Mouse (Mus musculus) midbrain, postnatal 0 days (tissue): ENCODE data around the gene Nktr. TPM values are rescaled to one million over a fixed set of nuclear protein-coding genes. Genes with fewer than 3 reads are reported as not detected.

Source experiments
- ATAC-seq: fragments of 200-750 bp; cut with Nextera tagmentation; 2 replicates; pipeline ENCODE4 v1.8.0; 2017; ENCODE audit warnings: moderate number of reproducible peaks, mild to moderate bottlenecking, moderate TSS enrichment, moderate library complexity; ENCODE audit not compliant: low FRiP score
- DNase-seq: peaks from one replicate; pipeline ENCODE4 v3.0.0-alpha.2; 2015; ENCODE audit warnings: low spot score
- H3K27ac ChIP-seq: fragments of 300-500 bp; sonication (generic); 2 replicates; pipeline ENCODE4 v1.5.1; 2014; ENCODE audit warnings: low read depth, mild to moderate bottlenecking, low read length, mixed read lengths
- H3K27me3 ChIP-seq: fragments of 300-500 bp; sonication (generic); 2 replicates; pipeline ENCODE4 v1.6.1; 2014; ENCODE audit warnings: low read length, control low read depth, mixed read lengths; ENCODE audit not compliant: insufficient read depth
- H3K36me3 ChIP-seq: fragments of 300-500 bp; sonication (generic); 2 replicates; pipeline ENCODE4 v1.6.1; 2014; ENCODE audit warnings: low read length, control low read depth, mixed read lengths; ENCODE audit not compliant: insufficient read depth
- H3K4me1 ChIP-seq: fragments of 300-500 bp; sonication (generic); 2 replicates; pipeline ENCODE4 v1.6.1; 2014; ENCODE audit warnings: mild to moderate bottlenecking, control low read depth, antibody characterized with exemption, low read length, mixed read lengths; ENCODE audit not compliant: insufficient read depth
- H3K4me2 ChIP-seq: fragments of 300-500 bp; sonication (generic); 2 replicates; pipeline ENCODE4 v1.6.1; 2014; ENCODE audit warnings: low read depth, mild to moderate bottlenecking, low read length, mixed read lengths; ENCODE audit not compliant: poor library complexity, severe bottlenecking
- H3K4me3 ChIP-seq: fragments of 300-500 bp; sonication (generic); 2 replicates; pipeline ENCODE4 v1.5.1; 2014; ENCODE audit warnings: low read depth, mild to moderate bottlenecking, low read length, moderate library complexity
- H3K9ac ChIP-seq: fragments of 300-500 bp; sonication (generic); replicated peaks from 2 replicates; pipeline ENCODE4 v1.6.1; 2014; ENCODE audit warnings: mild to moderate bottlenecking, low read length, moderate library complexity, mixed read lengths; ENCODE audit not compliant: poor library complexity, severe bottlenecking
- H3K9me3 ChIP-seq: fragments of 300-500 bp; sonication (generic); 2 replicates; pipeline ENCODE4 v1.6.1; 2016; ENCODE audit warnings: low read length, control low read depth
- CTCF ChIP-seq: IDR thresholded peaks from 2 replicates; pipeline ENCODE4 v1.5.1; 2016; ENCODE audit warnings: antibody characterized with exemption, mild to moderate bottlenecking
- WGBS: fragments of 180-500 bp; shearing (Covaris S2); extraction: QIAGEN DNeasy Blood & Tissue Kit; methylation state at CpG from one replicate; pipeline ENCODE4 v1.1.7; 2014; 5-methylcytosine and 5-hydroxymethylcytosine counted together
- polyA plus RNA-seq: library from polyadenylated mRNA; unstranded; fragments of >200 nt; fragmentation: Nextera tagmentation; extraction: Ambion mirVana; gene quantifications from 2 replicates; pipeline ENCODE4 v1.2.1, GENCODE M21; 2015
- total RNA-seq: library from RNA; depleted of rRNA; stranded (reverse); fragments of >200 nt; gene quantifications from 2 replicates; pipeline ENCODE4 v1.2.3, GENCODE M21; 2014

Gene Nktr
- total and polyA plus RNA-seq, 2 experiments from 2014 or later, result 50.7 to 71.4 TPM

DNA sequence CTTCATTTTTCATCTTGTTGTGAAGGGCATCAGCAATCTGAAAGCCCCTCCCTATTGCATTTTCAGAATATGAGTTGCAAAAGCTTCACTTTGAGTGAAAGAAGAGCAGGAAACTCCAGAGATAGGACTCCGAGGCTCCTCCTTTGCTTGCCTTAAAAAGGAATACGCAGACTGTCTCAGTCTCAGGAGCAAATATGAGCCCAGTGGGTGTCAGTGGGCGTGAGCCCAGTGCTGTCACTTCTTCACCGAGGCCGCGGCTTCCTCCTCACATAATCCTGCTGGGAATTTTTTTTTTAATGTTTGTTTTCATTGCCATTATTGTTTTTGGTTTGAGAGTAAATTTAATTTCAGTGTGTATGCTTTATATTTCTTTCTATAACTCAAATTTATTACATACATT, 21.5 kb downstream of the Nktr start:
- Histone ChIP-seq H3K4me2 (no peak overlapping the region), H3K4me1 (no peaks in the 10 kb centered on the region), H3K27me3 (no peaks in the 10 kb centered on the region), H3K9me3 (no peaks in the 10 kb centered on the region), H3K27ac (no peak overlapping the region), H3K36me3 (peaks cover 29% of the 10 kb centered on the region), H3K9ac (no peak overlapping the region), H3K4me3 (no peak overlapping the region)
- no peak for TF ChIP-seq CTCF
- WGBS, result 86% methylated on average over 6 of the region's 6 CpGs
- DNase-seq, result no peak
- no peak for ATAC-seq

DNA sequence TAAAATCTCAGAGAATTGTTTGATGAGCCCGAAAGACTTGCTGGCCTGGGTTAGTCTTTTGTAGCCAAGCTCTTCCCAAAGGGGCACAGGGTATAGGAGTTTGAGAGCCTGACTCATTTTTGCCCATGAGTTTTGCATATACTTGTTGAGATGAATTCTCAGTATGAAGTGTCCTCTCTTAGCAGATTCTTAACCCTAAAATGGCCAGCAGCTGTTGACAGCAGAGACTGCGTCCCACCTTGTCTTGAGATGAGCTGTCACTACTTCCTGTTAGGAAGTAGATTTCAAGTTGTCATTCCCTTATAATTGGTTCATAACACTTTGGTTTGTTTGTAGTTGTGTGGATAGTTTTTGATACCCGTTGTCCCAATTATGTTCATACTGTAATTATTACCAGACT, 22.2 kb downstream of the Nktr start:
- Histone ChIP-seq H3K27me3 (no peaks in the 10 kb centered on the region), H3K36me3 (peaks cover 34% of the 10 kb centered on the region), H3K9ac (no peak overlapping the region), H3K4me2 (no peak overlapping the region), H3K4me3 (no peak overlapping the region), H3K9me3 (no peaks in the 10 kb centered on the region), H3K27ac (no peak overlapping the region), H3K4me1 (no peaks in the 10 kb centered on the region)
- no peak for TF ChIP-seq CTCF
- ATAC-seq (no peak), DNase-seq (no peak)
- 95% methylated on average over 3 of the region's 3 CpGs for WGBS

DNA sequence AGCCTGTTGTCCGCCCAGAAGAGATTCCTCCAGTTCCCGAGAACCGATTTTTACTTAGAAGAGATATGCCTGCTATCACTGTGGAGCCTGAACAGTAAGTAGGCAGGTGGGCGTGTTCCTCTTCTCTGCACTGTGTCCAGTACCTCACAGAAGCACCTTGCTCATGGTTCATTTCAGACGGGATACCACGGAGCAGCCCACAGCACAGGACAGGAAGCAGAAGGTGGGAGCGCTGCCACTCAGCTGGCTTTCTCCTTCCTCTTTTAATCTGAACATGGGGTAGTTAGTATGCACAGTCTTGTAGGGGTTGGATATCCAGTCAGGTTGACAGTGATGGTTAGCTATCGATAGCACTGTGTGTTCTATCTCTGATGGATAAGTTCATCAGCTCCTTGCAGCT, 25.1 kb downstream of the Nktr start:
- DNase-seq (no peak), ATAC-seq (no peak)
- Histone ChIP-seq H3K27me3 (no peaks in the 10 kb centered on the region), H3K4me2 (no peak overlapping the region), H3K4me3 (no peak overlapping the region), H3K9me3 (no peaks in the 10 kb centered on the region), H3K36me3 (peaks cover 59% of the 10 kb centered on the region), H3K9ac (no peak overlapping the region), H3K4me1 (no peaks in the 10 kb centered on the region), H3K27ac (no peak overlapping the region)
- WGBS, result 91% methylated on average over 8 of the region's 8 CpGs
- no peak for TF ChIP-seq CTCF

DNA sequence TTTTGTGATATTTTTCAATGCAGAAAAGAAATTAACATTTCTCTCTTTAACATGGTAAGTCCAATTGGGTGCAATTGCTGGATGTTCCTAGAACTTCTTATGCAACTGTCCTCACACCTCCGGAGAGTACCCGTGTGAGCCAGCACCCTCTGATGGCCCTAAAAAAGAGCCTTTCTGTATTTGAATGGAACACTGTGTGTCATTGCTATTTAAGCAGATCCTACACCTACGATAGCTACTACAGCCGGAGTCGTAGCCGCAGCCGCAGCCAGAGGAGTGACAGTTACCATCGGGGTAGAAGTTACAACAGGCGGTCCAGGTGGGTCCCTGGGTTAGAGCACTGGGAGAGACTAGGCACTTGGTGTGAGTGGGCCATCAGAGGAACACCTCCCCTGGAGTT, 33.8 kb downstream of the Nktr start:
- no peaks in the 10 kb centered on the region for H3K9me3 ChIP-seq
- no peak overlapping the region for H3K4me3 ChIP-seq
- H3K9ac ChIP-seq, result no peak overlapping the region
- no peaks in the 10 kb centered on the region for H3K27me3 ChIP-seq
- H3K4me1 ChIP-seq, result no peaks in the 10 kb centered on the region
- peaks cover 78% of the 10 kb centered on the region for H3K36me3 ChIP-seq
- no peak overlapping the region for H3K27ac ChIP-seq
- DNase-seq (no peak), ATAC-seq (no peak)
- no peak overlapping the region for H3K4me2 ChIP-seq
- WGBS, result 96% methylated on average over 9 of the region's 9 CpGs
- TF ChIP-seq CTCF, result no peak

DNA sequence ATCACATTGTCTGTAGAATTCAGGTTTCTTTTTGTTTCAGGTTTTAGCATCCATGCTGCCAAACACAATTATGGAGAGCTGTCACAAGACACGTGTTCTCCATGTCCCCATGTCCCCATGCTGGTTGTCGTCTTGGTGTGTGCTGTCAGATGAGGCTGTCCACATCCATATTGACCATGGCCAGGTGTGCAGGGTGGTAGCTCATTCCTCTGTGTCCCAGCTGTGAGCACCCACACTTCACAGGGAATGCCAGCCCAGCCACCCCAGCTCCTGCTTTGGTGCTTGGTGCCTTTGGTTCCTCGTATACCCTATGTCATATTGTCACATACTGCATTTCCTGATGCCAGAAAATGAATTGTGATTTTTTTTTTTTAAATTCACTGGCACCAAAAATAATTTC, 35.7 kb downstream of the Nktr start:
- 89% methylated on average over 3 of the region's 3 CpGs for WGBS
- Histone ChIP-seq H3K4me2 (no peak overlapping the region), H3K4me1 (no peaks in the 10 kb centered on the region; the same call in 1 of the 2 replicates), H3K9me3 (no peaks in the 10 kb centered on the region), H3K27ac (no peak overlapping the region), H3K36me3 (peaks cover 62% of the 10 kb centered on the region), H3K4me3 (no peak overlapping the region), H3K9ac (no peak overlapping the region), H3K27me3 (no peaks in the 10 kb centered on the region)
- ATAC-seq (no peak), DNase-seq (no peak)
- no peak for TF ChIP-seq CTCF

DNA sequence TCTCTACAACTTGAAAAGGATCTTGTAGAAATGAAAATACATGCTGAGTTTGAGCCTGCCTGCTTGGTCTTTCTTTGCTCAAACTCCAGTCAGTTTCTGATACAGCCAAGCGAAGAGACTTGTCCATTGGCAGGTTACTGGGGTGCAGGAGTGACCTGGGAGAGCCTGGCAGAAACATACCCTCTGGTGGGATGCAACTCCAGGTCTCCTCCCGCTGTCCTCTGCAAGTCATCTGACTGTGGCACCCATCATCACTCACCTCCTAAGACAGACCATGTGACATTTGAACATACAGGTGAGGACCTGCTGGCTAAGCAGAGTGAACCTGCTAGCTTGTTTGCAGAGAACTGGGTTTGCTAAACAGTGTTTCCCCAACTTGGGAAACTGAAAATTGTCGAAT, 37.8 kb downstream of the Nktr start:
- DNase-seq (no peak), ATAC-seq (no peak)
- Histone ChIP-seq H3K27ac (no peak overlapping the region), H3K4me2 (no peak overlapping the region), H3K4me3 (no peak overlapping the region), H3K9me3 (no peaks in the 10 kb centered on the region), H3K27me3 (no peaks in the 10 kb centered on the region), H3K9ac (no peak overlapping the region), H3K4me1 (peaks cover 7% of the 10 kb centered on the region), H3K36me3 (peaks cover 40% of the 10 kb centered on the region)
- TF ChIP-seq CTCF, result no peak
- WGBS, result 92% methylated on average over 3 of the region's 3 CpGs
